Mouse (Mus musculus) lung, adult 2 months (tissue): Measurements from ENCODE around the gene Cdc27. TPM values are rescaled to one million over a fixed set of nuclear protein-coding genes. Genes with fewer than 3 reads are reported as not detected.
A peak's percentile ranks its signal among the peaks of the same experiment; 100 is the strongest.

Source experiments
- DNase-seq: peaks from one replicate; pipeline ENCODE4 v3.0.0; 2022
- H3K4me1 ChIP-seq: fragments of 200-500 bp; 2 replicates; pipeline ENCODE4 v1.6.1; 2011; ENCODE audit warnings: low read length; ENCODE audit not compliant: control insufficient read depth, insufficient read depth
- H3K4me3 ChIP-seq: fragments of 200-500 bp; replicated peaks from 2 replicates; pipeline ENCODE3; 2011; ENCODE audit warnings: low read depth, mild to moderate bottlenecking, control low read depth, low read length; ENCODE audit errors: extremely low read depth
- CTCF ChIP-seq: fragments of 200-500 bp; IDR thresholded peaks from 2 replicates; pipeline ENCODE4 v1.5.1; 2011; ENCODE audit warnings: mild to moderate bottlenecking, low read length, control low read depth; ENCODE audit not compliant: insufficient read depth
- POLR2A ChIP-seq: fragments of 200-500 bp; IDR thresholded peaks from 2 replicates; pipeline ENCODE4 v1.6.1; 2011; ENCODE audit warnings: low read depth, mild to moderate bottlenecking, control low read depth, low read length, borderline replicate concordance; ENCODE audit errors: extremely low read depth
- WGBS: fragments of 180-500 bp; shearing (Covaris S2); methylation state at CpG from one replicate; pipeline ENCODE4 v1.1.7; 2018; 5-methylcytosine and 5-hydroxymethylcytosine counted together
- polyA plus RNA-seq: library from polyadenylated mRNA; depleted of rRNA; stranded (reverse); fragments of >200 nt; gene quantifications from 2 replicates; pipeline ENCODE4 v1.2.3, GENCODE M21; 2012

Gene Cdc27
- polyA plus RNA-seq, 1 experiment = 6.9 TPM

- 68% methylated on average over 4 of the region's 4 CpGs for WGBS
- H3K4me3 ChIP-seq = no peak overlapping the region
- peaks cover 4% of the 10 kb centered on the region for H3K4me1 ChIP-seq
- TF ChIP-seq CTCF = no peak
- no peak for TF ChIP-seq POLR2A
- peak; percentile 35 for DNase-seq
Observed at GRCm38 (mm10) chr11:104568326-104568725, 17.9 kb upstream of the Cdc27 start.

- Histone ChIP-seq H3K4me1 (peaks cover 4% of the 10 kb centered on the region), H3K4me3 (no peak overlapping the region)
- WGBS = 78% methylated on average over 9 of the region's 9 CpGs
- no peak for DNase-seq
- no peak for TF ChIP-seq CTCF
- TF ChIP-seq POLR2A = no peak
Observed at GRCm38 (mm10) chr11:104567736-104568135, 17.3 kb upstream of the Cdc27 start.

GRCm38 (mm10) chr11:104566796-104567195 lies 16.4 kb upstream of the Cdc27 start:
- no peak for TF ChIP-seq POLR2A
- TF ChIP-seq CTCF = no peak
- 81% methylated on average over 2 of the region's 2 CpGs for WGBS
- Histone ChIP-seq H3K4me1 (peaks cover 4% of the 10 kb centered on the region), H3K4me3 (no peak overlapping the region)
- no peak for DNase-seq

- no peak overlapping the region for H3K4me3 ChIP-seq
- 84% methylated on average over 6 of the region's 6 CpGs for WGBS
- no peak for TF ChIP-seq CTCF
- no peak for TF ChIP-seq POLR2A
- H3K4me1 ChIP-seq = peaks cover 4% of the 10 kb centered on the region
- DNase-seq = no peak
Observed at GRCm38 (mm10) chr11:104566097-104566496, 15.7 kb upstream of the Cdc27 start.

DNA sequence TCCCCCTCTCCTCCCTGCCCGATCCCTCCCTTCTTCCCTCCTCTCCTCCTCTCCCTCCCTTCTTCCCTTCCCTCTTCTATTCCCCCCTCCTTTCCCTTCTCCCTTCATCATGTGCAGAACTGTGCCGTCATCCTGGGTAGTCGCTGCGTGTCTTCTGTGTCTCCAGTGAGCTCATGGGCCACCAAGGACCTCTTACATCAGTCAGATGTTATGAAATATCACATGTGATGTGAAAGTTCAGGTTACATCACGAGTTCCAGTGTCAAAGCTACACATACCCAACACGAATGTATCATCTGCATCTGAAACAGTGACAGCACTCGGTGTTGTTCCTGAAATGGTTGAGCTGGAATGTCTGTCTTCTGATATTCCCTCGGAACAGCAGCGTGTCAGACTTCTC lies 14.8 kb upstream of the Cdc27 start:
- no peak for DNase-seq
- Histone ChIP-seq H3K4me3 (no peak overlapping the region), H3K4me1 (peaks cover 4% of the 10 kb centered on the region)
- TF ChIP-seq POLR2A = no peak
- TF ChIP-seq CTCF = no peak
- WGBS = 76% methylated on average over 9 of the region's 9 CpGs

- Histone ChIP-seq H3K4me1 (peaks cover 4% of the 10 kb centered on the region), H3K4me3 (no peak overlapping the region)
- DNase-seq = no peak
- TF ChIP-seq POLR2A (no peak), CTCF (no peak)
- WGBS = 38% methylated on average over 1 of the region's 1 CpGs
Observed at GRCm38 (mm10) chr11:104563496-104563895, 13.1 kb upstream of the Cdc27 start.

GRCm38 (mm10) chr11:104560971-104561370 lies 10.6 kb upstream of the Cdc27 start:
- no peak overlapping the region for H3K4me3 ChIP-seq
- DNase-seq = no peak
- WGBS = 52% methylated on average over 2 of the region's 2 CpGs
- TF ChIP-seq CTCF (no peak), POLR2A (no peak)
- no peaks in the 10 kb centered on the region for H3K4me1 ChIP-seq

DNA sequence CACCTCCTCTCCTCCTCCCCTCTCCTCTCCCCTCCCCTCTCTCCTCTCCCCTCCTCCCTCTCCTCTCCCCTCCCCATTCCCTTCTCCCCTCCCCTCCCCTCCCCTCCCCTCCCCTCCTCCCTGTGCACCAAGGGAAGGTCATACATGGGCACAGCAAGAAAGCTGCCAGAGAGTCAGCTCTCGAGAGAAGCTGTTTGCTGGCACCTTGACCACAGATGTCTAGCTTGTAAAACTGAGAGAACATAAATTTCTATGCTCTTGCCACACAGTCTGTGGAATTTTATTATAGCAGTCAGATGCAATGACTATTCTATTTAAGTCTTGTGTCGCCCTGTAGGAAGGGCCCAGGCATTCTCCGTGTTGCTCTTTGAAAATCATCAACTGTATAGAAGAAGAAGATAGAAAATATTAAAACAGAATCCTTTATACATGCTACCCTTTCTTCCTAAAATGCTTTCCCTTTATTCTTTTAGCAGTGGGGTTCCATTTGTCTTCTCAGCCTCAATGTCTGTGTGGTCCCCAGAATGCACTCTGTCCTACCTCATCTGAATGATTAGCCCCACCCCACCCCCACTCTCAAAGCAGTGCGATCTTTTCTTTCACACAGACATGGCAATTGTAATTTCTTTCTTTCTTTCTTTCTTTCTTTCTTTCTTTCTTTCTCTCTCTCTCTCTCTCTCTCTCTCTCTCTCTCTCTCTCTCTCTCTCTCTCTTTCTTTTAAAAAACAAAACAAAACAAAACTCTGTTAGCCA lies 8.4 kb upstream of the Cdc27 start:
- no peak for DNase-seq
- TF ChIP-seq CTCF (no peak), POLR2A (no peak)
- Histone ChIP-seq H3K4me1 (no peaks in the 10 kb centered on the region), H3K4me3 (no peak overlapping the region)
- WGBS = 69% methylated on average over 4 of the region's 4 CpGs

DNA sequence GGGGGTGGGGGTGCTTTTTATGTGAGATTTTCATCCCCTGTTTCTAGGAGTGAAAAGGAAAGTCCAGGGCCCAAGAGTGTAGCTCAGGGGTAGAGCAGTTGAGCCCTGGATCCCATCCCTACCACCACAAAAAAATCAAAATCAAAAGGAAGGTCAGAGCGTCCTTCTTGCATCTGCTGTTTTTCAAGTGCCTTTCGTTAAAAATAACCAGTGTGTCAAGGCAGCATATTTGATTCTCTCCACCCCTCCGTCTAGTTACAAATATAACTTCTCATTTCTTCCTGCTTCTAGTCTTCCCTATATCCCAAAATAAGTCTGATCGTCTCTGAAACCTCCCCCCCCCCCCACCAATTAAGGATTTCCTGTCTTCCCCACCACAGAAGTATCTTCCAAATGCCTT lies 7.6 kb upstream of the Cdc27 start:
- Histone ChIP-seq H3K4me1 (no peaks in the 10 kb centered on the region), H3K4me3 (no peak overlapping the region)
- DNase-seq = no peak
- TF ChIP-seq POLR2A (no peak), CTCF (no peak)
- WGBS = 51% methylated on average over 4 of the region's 4 CpGs
